Mouse (Mus musculus) right cerebral cortex, postnatal 10 days (tissue): ENCODE results near the gene Vps9d1.
A peak's percentile ranks its signal among the peaks of the same experiment; 100 is the strongest.
"Not testable (repeated sequence)": the region's sequence is repeated elsewhere in the genome, so short reads cannot be mapped to it uniquely, and the experiment has no call there.

Experiments used
- DNase-seq, 2 experiments: peaks; one replicate each; pipeline ENCODE4 v3.0.0; 2021; ENCODE audit warnings: low spot score in 2 of 2

The Vps9d1 gene

GRCm38 (mm10) chr8:123215430-123215829 is 38.7 kb downstream of the Vps9d1 start:
- no peak for DNase-seq

GRCm38 (mm10) chr8:123213118-123213772 is 40.9 kb downstream of the Vps9d1 start:
- no peak for DNase-seq

- peak; percentile 93 to 95 for DNase-seq
These were observed 41.6 kb downstream of the Vps9d1 start, which contains the start of the genes Chmp1a and Spata33 for GRCm38 (mm10) chr8:123212321-123213117. Chmp1a (minus strand) TSS chr8:123212763. Spata33 (plus strand) TSS chr8:123212832.

DNA sequence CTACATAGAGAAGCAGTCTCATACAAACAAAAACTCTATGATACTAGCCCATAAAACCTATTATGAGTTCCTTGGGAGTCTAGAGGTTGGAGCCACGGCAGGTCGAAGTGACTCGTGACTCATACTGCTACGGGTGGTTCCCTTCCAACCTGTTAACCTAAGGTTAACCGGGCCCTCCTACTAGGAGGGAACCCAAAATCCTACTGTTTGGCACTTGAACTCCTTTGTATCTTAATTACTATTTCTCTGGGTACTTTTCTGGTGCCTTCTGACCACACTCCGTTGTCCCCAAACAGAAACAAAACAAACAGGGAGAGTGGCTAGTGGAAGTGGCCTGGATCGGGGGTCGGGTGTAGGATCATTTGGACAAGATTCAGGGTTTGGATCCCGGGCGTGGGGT is 42.3 kb downstream of the Vps9d1 start:
- no peak for DNase-seq

DNA sequence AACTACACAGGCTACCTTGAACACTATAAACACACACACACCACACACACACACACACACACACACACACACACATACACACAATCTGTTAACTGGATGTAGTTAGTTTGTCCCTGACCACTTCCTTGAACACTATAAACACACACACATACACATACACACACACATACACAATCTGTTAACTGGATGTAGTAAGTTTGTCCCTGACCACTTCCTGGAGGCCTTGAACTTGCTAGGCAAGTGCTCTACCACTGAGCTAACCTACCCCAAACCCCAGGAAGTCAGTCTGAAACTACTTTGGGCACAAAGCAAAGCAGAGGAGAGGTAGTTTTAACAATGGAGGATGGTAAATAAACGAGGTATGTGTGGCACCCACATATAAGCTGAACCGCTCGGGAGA is 50.6 kb downstream of the Vps9d1 start:
- no peak for DNase-seq

- peak; percentile 74 to 85 for DNase-seq
These were observed 51.9 kb downstream of the Vps9d1 start for GRCm38 (mm10) chr8:123202288-123202687.

GRCm38 (mm10) chr8:123199864-123200263 is 54.3 kb downstream of the Vps9d1 start:
- no peak for DNase-seq

GRCm38 (mm10) chr8:123197016-123197415 is 57.1 kb downstream of the Vps9d1 start:
- not testable (repeated sequence) for DNase-seq

DNA sequence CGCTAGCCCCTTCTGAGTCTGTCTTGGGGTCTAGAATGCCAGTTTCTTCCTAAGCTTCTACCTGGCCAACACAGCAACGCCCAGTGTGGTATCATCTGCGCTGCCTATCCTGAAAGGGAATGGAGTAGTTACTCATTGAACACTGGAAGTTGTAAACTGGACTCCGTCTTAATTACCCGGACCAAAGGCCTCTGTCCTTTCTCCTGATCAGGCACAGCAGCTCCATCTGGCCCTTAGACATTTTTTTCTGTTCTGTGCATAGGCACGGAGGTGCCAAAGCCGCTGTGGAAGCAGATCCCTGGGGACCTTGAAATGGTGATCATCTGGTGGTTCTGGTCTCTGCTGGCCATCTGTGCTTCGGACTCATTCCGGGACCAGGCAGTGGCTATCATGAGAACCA is 60.4 kb downstream of the Vps9d1 start:
- DNase-seq = no peak
